Mouse (Mus musculus): ENCODE measurements around the gene Nfkbib. TPM values are rescaled to one million over a fixed set of nuclear protein-coding genes. Genes with fewer than 3 reads are reported as not detected.

Nfkbib gene
- polyA plus RNA-seq, 1 experiment from 2014 or later = 33.4 TPM

DNA sequence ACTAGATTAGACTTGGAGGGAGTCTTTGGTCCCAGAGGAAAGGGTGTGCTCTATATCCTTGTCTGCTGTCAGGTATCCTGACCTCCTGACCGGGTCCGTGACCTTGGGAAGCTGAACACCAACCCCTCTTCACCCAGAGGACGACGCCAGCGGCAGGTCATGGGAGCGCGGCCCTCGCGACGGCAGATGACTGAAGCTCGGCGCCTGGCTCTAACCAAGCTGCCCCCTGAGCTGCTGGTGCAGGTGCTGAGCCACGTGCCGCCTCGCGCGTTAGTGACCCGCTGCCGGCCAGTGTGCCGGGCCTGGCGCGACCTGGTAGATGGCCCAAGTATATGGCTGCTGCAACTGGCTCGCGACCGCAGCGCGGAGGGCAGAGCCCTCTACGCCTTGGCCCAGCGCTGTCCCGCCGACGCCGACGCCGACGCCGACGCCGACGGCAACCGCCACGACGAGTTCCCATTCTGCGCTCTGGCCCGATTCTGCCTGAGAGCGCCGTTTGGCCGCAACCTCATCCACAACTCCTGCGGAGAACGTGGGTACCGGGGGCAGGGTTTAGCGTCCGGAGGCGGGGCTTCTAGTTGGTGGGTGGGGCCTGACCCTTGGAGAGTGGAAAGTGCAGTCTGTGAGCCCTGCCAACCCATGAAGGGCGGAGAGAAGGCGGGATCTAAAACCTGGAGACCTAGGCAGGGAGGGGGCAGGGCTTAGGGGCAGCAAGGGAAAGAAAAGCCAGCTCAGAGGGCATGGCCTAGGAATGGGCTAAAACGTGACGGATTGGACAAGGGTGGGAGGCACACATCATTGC lies 34.8 kb downstream of the Nfkbib start:
- peak; percentile 82 for ATAC-seq (replicated peaks; ENCODE audit: insufficient number of reproducible peaks, low FRiP score, low TSS enrichment, low read depth)
- Histone ChIP-seq H3K4me2 (ENCODE audit: low read depth, low read length) (peak overlapping the region; percentile 88), H3K4me3 (ENCODE audit: low read depth, low read length) (peak overlapping the region; percentile 36), H3K36me3 (replicated peaks; ENCODE audit: control insufficient read depth, insufficient read depth, low read depth, low read length) (no peaks in the 10 kb centered on the region; the same call in none of the 2 replicates), H3K4me1 (ENCODE audit: control insufficient read depth, insufficient read depth, low read length) (no peaks in the 10 kb centered on the region; the same call in 1 of the 2 replicates), H3K27ac (replicated peaks; ENCODE audit: low read depth, low read length) (no peak overlapping the region), H3K27me3 (ENCODE audit: control insufficient read depth, insufficient read depth, low read length) (no peaks in the 10 kb centered on the region), H3K9ac (replicated peaks; ENCODE audit: low read length) (peak overlapping the region; percentile 44), H3K9me3 (replicated peaks; ENCODE audit: control insufficient read depth, low read length) (no peaks in the 10 kb centered on the region)
- peak; percentile 89 for DNase-seq (ENCODE audit: low spot score)
- 3% methylated on average over 58 of the region's 58 CpGs for WGBS

DNA sequence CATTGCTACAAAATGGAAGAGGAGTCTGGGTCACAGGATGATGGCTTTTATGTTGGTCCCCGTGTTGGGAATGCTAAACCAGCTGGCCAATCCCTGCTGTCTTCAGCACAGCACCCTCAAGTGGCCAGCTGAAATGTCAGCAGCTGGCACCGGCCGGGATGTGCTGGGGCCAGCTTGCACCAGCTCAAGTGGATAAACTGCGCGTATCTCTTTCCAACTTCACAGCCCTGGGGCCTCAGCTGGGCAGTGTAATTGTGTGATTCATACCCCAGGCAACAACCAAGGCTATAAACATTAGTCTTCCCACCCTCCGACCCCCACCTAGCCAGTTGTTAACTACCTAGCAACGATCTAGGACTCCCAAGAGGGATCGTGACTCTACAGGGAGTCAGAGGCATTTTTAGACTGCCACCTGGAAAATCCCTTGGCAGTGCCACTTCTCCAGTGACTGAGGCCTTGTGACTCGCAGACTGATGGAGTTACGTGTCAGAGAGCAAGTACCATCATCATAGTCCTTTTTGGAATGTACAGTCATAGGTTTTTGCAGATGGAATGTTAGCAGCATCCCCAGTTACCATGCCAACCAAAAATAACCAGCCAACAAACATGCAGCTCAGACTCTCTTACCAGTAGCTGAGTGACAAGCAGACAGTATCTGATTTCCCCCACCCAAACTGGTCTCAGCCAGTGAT lies 39.5 kb downstream of the Nfkbib start:
- no peaks in the 10 kb centered on the region for H3K36me3 ChIP-seq (replicated peaks; ENCODE audit: control insufficient read depth, insufficient read depth, low read depth, low read length)
- H3K27ac ChIP-seq (replicated peaks; ENCODE audit: low read depth, low read length) = no peak overlapping the region
- DNase-seq (ENCODE audit: low spot score) = no peak
- no peak overlapping the region for H3K9ac ChIP-seq (replicated peaks; ENCODE audit: low read length)
- no peak overlapping the region for H3K4me3 ChIP-seq (ENCODE audit: low read depth, low read length)
- no peak for ATAC-seq (replicated peaks; ENCODE audit: insufficient number of reproducible peaks, low FRiP score, low TSS enrichment, low read depth)
- no peak overlapping the region for H3K4me2 ChIP-seq (ENCODE audit: low read depth, low read length)
- H3K4me1 ChIP-seq (ENCODE audit: control insufficient read depth, insufficient read depth, low read length) = no peaks in the 10 kb centered on the region; the same call in 1 of the 2 replicates
- no peaks in the 10 kb centered on the region for H3K9me3 ChIP-seq (replicated peaks; ENCODE audit: control insufficient read depth, low read length)
- no peaks in the 10 kb centered on the region for H3K27me3 ChIP-seq (ENCODE audit: control insufficient read depth, insufficient read depth, low read length)
- 63% methylated on average over 10 of the region's 10 CpGs for WGBS

DNA sequence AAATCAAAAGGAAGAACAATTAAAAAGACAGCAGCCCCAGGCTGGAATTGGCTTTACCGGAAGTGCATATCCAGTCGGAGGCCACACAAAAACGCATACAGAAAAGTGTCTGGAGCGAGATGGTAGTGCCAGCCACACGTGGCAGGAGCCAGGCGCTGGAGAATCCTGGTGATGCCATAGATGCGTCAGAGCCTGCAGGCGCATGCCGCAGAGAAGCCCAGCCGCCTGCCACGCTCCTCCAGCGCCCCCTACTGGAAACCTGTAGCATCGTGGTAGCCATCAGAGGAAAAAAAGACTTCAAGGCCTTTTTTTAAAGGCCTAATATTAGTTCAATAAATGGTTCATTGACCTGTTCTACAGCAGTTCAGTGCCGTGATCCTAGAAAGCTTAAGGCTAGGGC lies 40.7 kb downstream of the Nfkbib start:
- peak; percentile 86 for DNase-seq (ENCODE audit: low spot score)
- no peaks in the 10 kb centered on the region for H3K4me1 ChIP-seq (ENCODE audit: control insufficient read depth, insufficient read depth, low read length)
- H3K9ac ChIP-seq (replicated peaks; ENCODE audit: low read length) = no peak overlapping the region
- H3K27me3 ChIP-seq (ENCODE audit: control insufficient read depth, insufficient read depth, low read length) = no peaks in the 10 kb centered on the region
- H3K36me3 ChIP-seq (replicated peaks; ENCODE audit: control insufficient read depth, insufficient read depth, low read depth, low read length) = no peaks in the 10 kb centered on the region
- no peak overlapping the region for H3K4me2 ChIP-seq (ENCODE audit: low read depth, low read length)
- no peak overlapping the region for H3K4me3 ChIP-seq (ENCODE audit: low read depth, low read length)
- H3K27ac ChIP-seq (replicated peaks; ENCODE audit: low read depth, low read length) = no peak overlapping the region
- H3K9me3 ChIP-seq (replicated peaks; ENCODE audit: control insufficient read depth, low read length) = no peaks in the 10 kb centered on the region
- no peak for ATAC-seq (replicated peaks; ENCODE audit: insufficient number of reproducible peaks, low FRiP score, low TSS enrichment, low read depth)
- 8% methylated on average over 14 of the region's 14 CpGs for WGBS

DNA sequence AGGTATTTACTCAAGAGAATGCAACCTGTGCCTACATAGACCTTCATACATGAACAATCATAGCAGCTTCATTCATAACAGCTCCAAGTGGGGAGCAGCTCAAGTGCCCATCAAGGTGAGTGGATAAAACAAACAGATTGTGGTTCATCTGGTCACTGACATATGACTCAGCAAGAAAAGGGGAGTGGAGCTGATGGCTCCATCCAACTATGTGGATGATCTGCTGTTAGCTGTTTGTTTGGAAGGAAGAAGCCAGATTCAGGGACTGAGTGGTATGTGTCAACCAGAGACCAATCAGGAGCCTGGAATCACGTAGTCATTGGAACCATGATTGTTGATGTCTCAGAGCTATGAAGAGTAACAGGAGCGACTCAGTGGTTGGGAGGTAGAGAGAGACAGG lies 42.7 kb downstream of the Nfkbib start:
- WGBS = 88% methylated on average over 2 of the region's 2 CpGs
- no peak overlapping the region for H3K4me3 ChIP-seq (ENCODE audit: low read depth, low read length)
- no peak overlapping the region for H3K4me2 ChIP-seq (ENCODE audit: low read depth, low read length)
- H3K9me3 ChIP-seq (replicated peaks; ENCODE audit: control insufficient read depth, low read length) = no peaks in the 10 kb centered on the region
- ATAC-seq (replicated peaks; ENCODE audit: insufficient number of reproducible peaks, low FRiP score, low TSS enrichment, low read depth) (no peak), DNase-seq (ENCODE audit: low spot score) (no peak)
- no peaks in the 10 kb centered on the region for H3K36me3 ChIP-seq (replicated peaks; ENCODE audit: control insufficient read depth, insufficient read depth, low read depth, low read length)
- no peaks in the 10 kb centered on the region for H3K27me3 ChIP-seq (ENCODE audit: control insufficient read depth, insufficient read depth, low read length)
- no peaks in the 10 kb centered on the region for H3K4me1 ChIP-seq (ENCODE audit: control insufficient read depth, insufficient read depth, low read length)
- no peak overlapping the region for H3K9ac ChIP-seq (replicated peaks; ENCODE audit: low read length)
- H3K27ac ChIP-seq (replicated peaks; ENCODE audit: low read depth, low read length) = no peak overlapping the region

DNA sequence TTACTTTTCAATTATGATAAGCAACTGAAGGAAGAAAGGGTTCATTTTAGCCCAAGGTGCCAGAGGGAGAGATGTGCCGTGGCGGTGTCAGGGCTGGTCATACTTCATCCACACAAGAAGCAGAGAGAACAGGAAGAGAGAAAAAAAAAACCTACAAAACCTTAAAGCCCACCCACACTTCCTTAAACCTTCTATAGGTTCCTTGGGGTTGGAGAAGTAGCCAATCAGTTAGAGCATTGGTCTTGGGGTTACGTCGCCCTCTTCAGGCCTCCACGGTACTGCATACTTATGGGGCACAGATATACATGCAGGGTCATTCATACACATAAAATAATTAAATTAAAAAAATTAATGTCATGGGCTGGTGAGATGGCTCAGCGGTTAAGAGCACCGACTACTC lies 45.2 kb downstream of the Nfkbib start:
- H3K36me3 ChIP-seq (replicated peaks; ENCODE audit: control insufficient read depth, insufficient read depth, low read depth, low read length) = no peaks in the 10 kb centered on the region
- no peak overlapping the region for H3K4me3 ChIP-seq (ENCODE audit: low read depth, low read length)
- no peak for ATAC-seq (replicated peaks; ENCODE audit: insufficient number of reproducible peaks, low FRiP score, low TSS enrichment, low read depth)
- H3K4me2 ChIP-seq (ENCODE audit: low read depth, low read length) = no peak overlapping the region
- no peak overlapping the region for H3K27ac ChIP-seq (replicated peaks; ENCODE audit: low read depth, low read length)
- no peaks in the 10 kb centered on the region for H3K4me1 ChIP-seq (ENCODE audit: control insufficient read depth, insufficient read depth, low read length)
- H3K9me3 ChIP-seq (replicated peaks; ENCODE audit: control insufficient read depth, low read length) = no peaks in the 10 kb centered on the region
- H3K27me3 ChIP-seq (ENCODE audit: control insufficient read depth, insufficient read depth, low read length) = no peaks in the 10 kb centered on the region
- no peak overlapping the region for H3K9ac ChIP-seq (replicated peaks; ENCODE audit: low read length)
- 95% methylated on average over 7 of the region's 7 CpGs for WGBS
- DNase-seq (ENCODE audit: low spot score) = no peak

DNA sequence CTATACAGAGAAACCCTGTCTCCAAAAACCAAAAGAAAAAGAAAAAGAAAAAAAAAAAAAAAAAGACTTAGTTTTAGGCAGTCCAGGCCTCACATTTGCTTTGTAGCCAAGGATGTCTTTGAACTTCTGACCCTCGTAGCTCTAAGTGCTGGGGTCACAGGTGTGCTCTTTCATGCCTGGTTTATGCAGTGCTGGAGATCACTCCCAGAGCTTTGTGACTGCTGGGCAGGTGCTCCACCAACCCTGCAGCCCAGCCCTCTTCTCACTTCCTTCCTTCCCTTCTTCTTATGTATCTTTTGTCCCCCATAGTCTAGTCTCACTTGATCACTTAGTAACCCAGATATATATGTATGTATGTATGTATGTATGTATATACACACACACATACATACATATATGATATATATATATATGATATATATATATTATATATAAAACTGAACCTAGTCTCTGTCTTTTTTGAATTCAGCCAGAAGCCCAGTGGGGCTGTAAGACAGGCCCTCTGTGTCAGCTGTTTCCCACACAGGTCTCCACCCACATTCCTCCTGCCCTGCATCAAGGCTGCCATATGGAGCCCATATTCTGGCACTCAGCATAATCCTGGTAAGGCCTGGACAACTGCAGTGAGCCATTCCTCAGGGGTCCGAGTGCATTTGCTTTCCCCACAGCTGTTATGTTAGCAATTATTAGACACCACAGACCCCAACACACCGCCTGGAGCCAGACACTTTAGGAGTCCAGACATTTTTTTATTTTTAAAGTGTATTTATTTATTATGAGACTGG lies 46.4 kb downstream of the Nfkbib start:
- WGBS = 46% methylated on average over 3 of the region's 3 CpGs
- DNase-seq (ENCODE audit: low spot score) = peak; percentile 59
- H3K27me3 ChIP-seq (ENCODE audit: control insufficient read depth, insufficient read depth, low read length) = no peaks in the 10 kb centered on the region

DNA sequence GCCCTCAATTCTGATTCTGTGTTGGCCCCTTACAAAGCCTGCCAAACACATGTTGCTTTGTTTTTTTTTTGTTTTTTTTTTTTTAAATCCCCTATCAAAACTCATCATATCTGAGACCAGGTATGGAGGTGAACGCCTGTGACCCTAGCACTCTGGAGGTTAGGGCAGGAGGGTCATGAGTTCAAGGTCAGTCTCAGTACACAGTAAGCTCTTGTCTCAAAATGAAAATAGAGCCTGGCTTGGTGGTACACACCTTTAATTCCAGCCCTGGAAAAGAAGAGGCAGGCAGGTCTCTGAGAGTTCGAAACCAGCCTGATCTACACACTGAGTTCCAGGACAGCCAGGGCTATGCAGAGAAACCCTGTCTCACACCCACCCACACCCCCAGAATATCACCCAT lies 47.7 kb downstream of the Nfkbib start:
- WGBS = 69% methylated on average over 2 of the region's 2 CpGs
- Histone ChIP-seq H3K27ac (replicated peaks; ENCODE audit: low read depth, low read length) (no peak overlapping the region), H3K9ac (replicated peaks; ENCODE audit: low read length) (no peak overlapping the region), H3K36me3 (replicated peaks; ENCODE audit: control insufficient read depth, insufficient read depth, low read depth, low read length) (no peaks in the 10 kb centered on the region), H3K27me3 (ENCODE audit: control insufficient read depth, insufficient read depth, low read length) (no peaks in the 10 kb centered on the region), H3K4me2 (ENCODE audit: low read depth, low read length) (no peak overlapping the region), H3K4me1 (ENCODE audit: control insufficient read depth, insufficient read depth, low read length) (no peaks in the 10 kb centered on the region), H3K4me3 (ENCODE audit: low read depth, low read length) (no peak overlapping the region), H3K9me3 (replicated peaks; ENCODE audit: control insufficient read depth, low read length) (no peaks in the 10 kb centered on the region)
- ATAC-seq (replicated peaks; ENCODE audit: insufficient number of reproducible peaks, low FRiP score, low TSS enrichment, low read depth) (no peak), DNase-seq (ENCODE audit: low spot score) (no peak)

More for the DNA sequence above, 46.4 kb downstream of the Nfkbib start:
- no peak overlapping the region for H3K9ac ChIP-seq (replicated peaks; ENCODE audit: low read length)
- H3K4me2 ChIP-seq (ENCODE audit: low read depth, low read length) = no peak overlapping the region
- no peaks in the 10 kb centered on the region for H3K4me1 ChIP-seq (ENCODE audit: control insufficient read depth, insufficient read depth, low read length)
- H3K27ac ChIP-seq (replicated peaks; ENCODE audit: low read depth, low read length) = no peak overlapping the region
- no peaks in the 10 kb centered on the region for H3K9me3 ChIP-seq (replicated peaks; ENCODE audit: control insufficient read depth, low read length)
- H3K36me3 ChIP-seq (replicated peaks; ENCODE audit: control insufficient read depth, insufficient read depth, low read depth, low read length) = no peaks in the 10 kb centered on the region
- no peak overlapping the region for H3K4me3 ChIP-seq (ENCODE audit: low read depth, low read length)
- ATAC-seq (replicated peaks; ENCODE audit: insufficient number of reproducible peaks, low FRiP score, low TSS enrichment, low read depth) = no peak; the same call in 1 of the 2 replicates
